Mouse (Mus musculus) frontal cortex, postnatal 14 days (tissue): ENCODE results near the gene Zscan4e.
"Not testable (repeated sequence)": the region's sequence is repeated elsewhere in the genome, so short reads cannot be mapped to it uniquely, and the experiment has no call there.

ENCODE experiments used
- DNase-seq, 2 experiments: peaks; one replicate each; pipeline ENCODE4 v3.0.0; 2022; ENCODE audit warnings: low spot score in 2 of 2

Gene Zscan4e

GRCm38 (mm10) chr7:11310582-11310981, at the start of gene Zscan4e:
TSS of gene Zscan4e (minus strand) at chr7:11310682.
- DNase-seq, result not testable (repeated sequence)
